Mouse (Mus musculus): ENCODE measurements around the gene Vmn2r20. TPM values are rescaled to one million over a fixed set of nuclear protein-coding genes. Genes with fewer than 3 reads are reported as not detected.
"Not testable (repeated sequence)": the region's sequence is repeated elsewhere in the genome, so short reads cannot be mapped to it uniquely, and the experiment has no call there.

The Vmn2r20 gene
- not detected in 2 replicates for polyA plus RNA-seq (2011; ENCODE audit: insufficient read depth, insufficient read length, low read depth, missing spikeins)

- H3K4me1 ChIP-seq (ENCODE audit: control insufficient read depth, insufficient read depth, low read length); H3K9me3 ChIP-seq (replicated peaks; ENCODE audit: control insufficient read depth, insufficient read depth, low read length, poor library complexity, severe bottlenecking); H3K4me3 ChIP-seq (ENCODE audit: low read depth, low read length); H3K9ac ChIP-seq (ENCODE audit: low read depth, poor library complexity, severe bottlenecking); H3K27ac ChIP-seq (ENCODE audit: insufficient read depth, low read length); H3K27me3 ChIP-seq (ENCODE audit: control insufficient read depth, insufficient read depth, low read length, poor library complexity, severe bottlenecking); H3K36me3 ChIP-seq (ENCODE audit: control insufficient read depth, insufficient read depth, low read length, poor library complexity, severe bottlenecking): not testable (repeated sequence)
Observed at GRCm38 (mm10) chr6:123418016-123418415, at the start of gene Vmn2r20. Gene Vmn2r20 (minus strand): TSS chr6:123418116.

GRCm38 (mm10) chr6:123424413-123424812 lies 6.5 kb upstream of the Vmn2r20 start:
- not testable (repeated sequence) for H3K4me3 ChIP-seq (ENCODE audit: low read depth, low read length); H3K9ac ChIP-seq (ENCODE audit: low read depth, poor library complexity, severe bottlenecking); H3K27me3 ChIP-seq (ENCODE audit: control insufficient read depth, insufficient read depth, low read length, poor library complexity, severe bottlenecking); H3K9me3 ChIP-seq (replicated peaks; ENCODE audit: control insufficient read depth, insufficient read depth, low read length, poor library complexity, severe bottlenecking); H3K36me3 ChIP-seq (ENCODE audit: control insufficient read depth, insufficient read depth, low read length, poor library complexity, severe bottlenecking); H3K27ac ChIP-seq (ENCODE audit: insufficient read depth, low read length); H3K4me1 ChIP-seq (ENCODE audit: control insufficient read depth, insufficient read depth, low read length)

GRCm38 (mm10) chr6:123406918-123407665 lies 10.8 kb downstream of the Vmn2r20 start:
- not testable (repeated sequence) for H3K4me3 ChIP-seq (ENCODE audit: low read depth, low read length); H3K9me3 ChIP-seq (replicated peaks; ENCODE audit: control insufficient read depth, insufficient read depth, low read length, poor library complexity, severe bottlenecking); H3K27ac ChIP-seq (ENCODE audit: insufficient read depth, low read length); H3K36me3 ChIP-seq (ENCODE audit: control insufficient read depth, insufficient read depth, low read length, poor library complexity, severe bottlenecking); H3K27me3 ChIP-seq (ENCODE audit: control insufficient read depth, insufficient read depth, low read length, poor library complexity, severe bottlenecking); H3K9ac ChIP-seq (ENCODE audit: low read depth, poor library complexity, severe bottlenecking); H3K4me1 ChIP-seq (ENCODE audit: control insufficient read depth, insufficient read depth, low read length)

- not testable (repeated sequence) for H3K4me3 ChIP-seq (ENCODE audit: low read depth, low read length); H3K27ac ChIP-seq (ENCODE audit: insufficient read depth, low read length); H3K9ac ChIP-seq (ENCODE audit: low read depth, poor library complexity, severe bottlenecking); H3K9me3 ChIP-seq (replicated peaks; ENCODE audit: control insufficient read depth, insufficient read depth, low read length, poor library complexity, severe bottlenecking); H3K4me1 ChIP-seq (ENCODE audit: control insufficient read depth, insufficient read depth, low read length); H3K36me3 ChIP-seq (ENCODE audit: control insufficient read depth, insufficient read depth, low read length, poor library complexity, severe bottlenecking); H3K27me3 ChIP-seq (ENCODE audit: control insufficient read depth, insufficient read depth, low read length, poor library complexity, severe bottlenecking)
Observed at GRCm38 (mm10) chr6:123388824-123389223, 29.1 kb downstream of the Vmn2r20 start.

GRCm38 (mm10) chr6:123346141-123346540 lies 71.8 kb downstream of the Vmn2r20 start:
- no peak overlapping the region for H3K27ac ChIP-seq (ENCODE audit: insufficient read depth, low read length)
- no peak overlapping the region for H3K4me3 ChIP-seq (ENCODE audit: low read depth, low read length)
- no peak for TF ChIP-seq EP300 (IDR thresholded peaks at IDR 0.05; ENCODE audit: insufficient read depth, low read depth, low read length)
- no peak for TF ChIP-seq CTCF (IDR thresholded peaks at IDR 0.05; ENCODE audit: low read depth, low read length)
- TF ChIP-seq POLR2A (IDR thresholded peaks at IDR 0.05; ENCODE audit: insufficient read depth, low read length), result no peak
- no peaks in the 10 kb centered on the region for H3K36me3 ChIP-seq (ENCODE audit: control insufficient read depth, insufficient read depth, low read length, poor library complexity, severe bottlenecking)
- no peaks in the 10 kb centered on the region for H3K9me3 ChIP-seq (replicated peaks; ENCODE audit: control insufficient read depth, insufficient read depth, low read length, poor library complexity, severe bottlenecking)
- no peaks in the 10 kb centered on the region for H3K4me1 ChIP-seq (ENCODE audit: control insufficient read depth, insufficient read depth, low read length)
- H3K9ac ChIP-seq (ENCODE audit: low read depth, poor library complexity, severe bottlenecking), result no peak overlapping the region
- H3K27me3 ChIP-seq (ENCODE audit: control insufficient read depth, insufficient read depth, low read length, poor library complexity, severe bottlenecking), result no peaks in the 10 kb centered on the region

GRCm38 (mm10) chr6:123340093-123340492 lies 77.8 kb downstream of the Vmn2r20 start:
- no peak overlapping the region for H3K27ac ChIP-seq (ENCODE audit: insufficient read depth, low read length)

More at GRCm38 (mm10) chr6:123340093-123340492, 77.8 kb downstream of the Vmn2r20 start:
- Histone ChIP-seq H3K36me3 (ENCODE audit: control insufficient read depth, insufficient read depth, low read length, poor library complexity, severe bottlenecking) (no peaks in the 10 kb centered on the region), H3K4me3 (ENCODE audit: low read depth, low read length) (no peak overlapping the region), H3K9me3 (replicated peaks; ENCODE audit: control insufficient read depth, insufficient read depth, low read length, poor library complexity, severe bottlenecking) (no peaks in the 10 kb centered on the region), H3K4me1 (ENCODE audit: control insufficient read depth, insufficient read depth, low read length) (no peaks in the 10 kb centered on the region), H3K27me3 (ENCODE audit: control insufficient read depth, insufficient read depth, low read length, poor library complexity, severe bottlenecking) (no peaks in the 10 kb centered on the region), H3K9ac (ENCODE audit: low read depth, poor library complexity, severe bottlenecking) (no peak overlapping the region)
- TF ChIP-seq CTCF (IDR thresholded peaks at IDR 0.05; ENCODE audit: low read depth, low read length), result peak; percentile 65
- TF ChIP-seq POLR2A (IDR thresholded peaks at IDR 0.05; ENCODE audit: insufficient read depth, low read length), result no peak
- TF ChIP-seq EP300 (IDR thresholded peaks at IDR 0.05; ENCODE audit: insufficient read depth, low read depth, low read length), result no peak

Data from ES-Bruce4 (cell line).